Mouse (Mus musculus): ENCODE results near the gene Slc22a7. TPM values are rescaled to one million over a fixed set of nuclear protein-coding genes. Genes with fewer than 3 reads are reported as not detected.

Gene Slc22a7
- polyA plus RNA-seq, 1 experiment from 2014 or later: not detected

DNA sequence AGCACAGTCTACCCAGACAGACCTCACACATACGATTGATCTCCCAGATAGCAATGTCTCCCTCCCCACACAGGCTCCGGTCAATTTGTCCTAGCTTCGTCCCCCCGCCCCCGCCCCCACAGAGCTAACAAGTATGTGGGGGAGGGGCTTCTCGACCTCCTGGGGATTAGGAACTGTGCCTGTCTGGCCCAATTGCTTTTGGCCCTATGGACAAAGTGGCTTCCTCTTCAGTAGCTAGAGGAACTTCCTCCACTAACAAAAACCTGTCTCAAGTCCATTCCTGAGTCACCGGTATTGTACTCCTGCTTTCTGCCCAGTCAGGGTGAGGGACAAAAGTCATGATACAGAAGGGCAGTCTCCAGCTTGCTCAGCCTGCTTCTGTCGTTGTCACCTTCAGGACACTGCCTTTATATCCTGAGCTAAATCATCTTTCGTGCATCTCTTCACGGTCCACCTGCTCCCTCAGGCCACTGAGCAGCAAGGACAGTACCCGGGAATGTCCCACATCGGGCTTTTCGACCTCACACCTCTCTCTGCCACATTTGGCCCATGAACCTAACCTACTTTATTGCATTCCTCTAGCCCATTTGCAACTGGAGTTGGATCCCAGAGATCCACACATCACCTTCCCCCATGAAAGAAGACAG is 15.2 kb upstream of the Slc22a7 start:
- no peak for ATAC-seq (ENCODE audit: insufficient number of reproducible peaks, insufficient read depth, low FRiP score, low read depth)
- no peaks in the 10 kb centered on the region for H3K36me3 ChIP-seq (ENCODE audit: control insufficient read depth, insufficient read depth, low read length)
- no peak overlapping the region for H3K9ac ChIP-seq (replicated peaks; ENCODE audit: low read depth, low read length)
- no peak overlapping the region for H3K27ac ChIP-seq (ENCODE audit: low read length)
- H3K4me2 ChIP-seq (replicated peaks; ENCODE audit: low read depth, low read length): peak overlapping the region; percentile 71; the same call in 1 of the 2 replicates
- H3K4me1 ChIP-seq (ENCODE audit: control insufficient read depth, insufficient read depth, low read length): peaks cover 21% of the 10 kb centered on the region
- H3K9me3 ChIP-seq (ENCODE audit: control insufficient read depth, low read depth, low read length): no peaks in the 10 kb centered on the region
- WGBS: 9% methylated on average over 13 of the region's 13 CpGs
- peaks cover 16% of the 10 kb centered on the region; the same call in 1 of the 2 replicates for H3K27me3 ChIP-seq (ENCODE audit: control insufficient read depth, insufficient read depth, low read length)
- no peak overlapping the region for H3K4me3 ChIP-seq (ENCODE audit: low read depth, low read length)

DNA sequence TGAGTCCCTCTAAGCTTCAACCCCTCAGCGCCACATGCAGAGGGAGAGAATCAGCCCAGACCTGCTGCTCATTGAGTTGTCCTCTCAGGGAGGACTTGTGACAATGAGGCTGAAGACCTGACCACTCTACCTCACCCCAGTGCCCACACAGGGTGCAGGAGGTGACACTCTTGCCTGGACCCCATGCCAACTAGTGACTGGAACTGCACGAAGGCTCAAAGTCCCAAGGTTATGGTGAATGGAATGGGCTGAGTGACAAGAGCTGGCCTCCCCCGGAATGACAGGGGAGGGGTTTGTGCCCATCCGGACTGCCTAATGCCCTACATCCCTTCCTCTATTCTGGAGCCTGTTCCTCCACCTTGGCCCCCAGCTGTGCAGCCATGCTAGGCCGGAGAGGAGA is 14.4 kb upstream of the Slc22a7 start:
- H3K36me3 ChIP-seq (ENCODE audit: control insufficient read depth, insufficient read depth, low read length): no peaks in the 10 kb centered on the region
- ATAC-seq (ENCODE audit: insufficient number of reproducible peaks, insufficient read depth, low FRiP score, low read depth): no peak
- WGBS: 47% methylated on average over 5 of the region's 5 CpGs
- peaks cover 12% of the 10 kb centered on the region; the same call in 1 of the 2 replicates for H3K27me3 ChIP-seq (ENCODE audit: control insufficient read depth, insufficient read depth, low read length)
- H3K4me2 ChIP-seq (replicated peaks; ENCODE audit: low read depth, low read length): no peak overlapping the region
- peaks cover 21% of the 10 kb centered on the region for H3K4me1 ChIP-seq (ENCODE audit: control insufficient read depth, insufficient read depth, low read length)
- no peak overlapping the region for H3K9ac ChIP-seq (replicated peaks; ENCODE audit: low read depth, low read length)
- no peak overlapping the region for H3K27ac ChIP-seq (ENCODE audit: low read length)
- H3K4me3 ChIP-seq (ENCODE audit: low read depth, low read length): no peak overlapping the region
- H3K9me3 ChIP-seq (ENCODE audit: control insufficient read depth, low read depth, low read length): no peaks in the 10 kb centered on the region

DNA sequence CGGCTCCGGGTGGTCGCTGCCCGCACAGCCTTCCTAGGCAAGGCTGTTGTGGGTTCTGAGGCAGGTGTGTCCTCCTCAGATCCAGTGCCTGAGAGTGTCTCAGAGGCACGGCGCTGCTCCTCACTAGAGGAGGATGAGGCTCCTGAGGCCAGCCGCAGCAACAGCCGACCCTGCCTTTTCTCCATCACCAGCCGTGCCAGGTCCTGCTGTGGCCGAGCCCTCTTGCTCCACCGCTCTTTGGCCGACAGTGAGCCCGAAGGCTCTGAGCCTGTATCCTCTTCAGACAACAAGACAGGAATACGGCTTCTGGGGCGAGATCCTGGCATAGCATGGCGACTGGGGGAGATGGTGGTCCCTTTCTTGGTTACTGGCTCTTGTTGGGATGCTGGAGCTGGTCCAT is 8.0 kb upstream of the Slc22a7 start:
- ATAC-seq (ENCODE audit: insufficient number of reproducible peaks, insufficient read depth, low FRiP score, low read depth): no peak
- no peaks in the 10 kb centered on the region for H3K9me3 ChIP-seq (ENCODE audit: control insufficient read depth, low read depth, low read length)
- H3K27me3 ChIP-seq (ENCODE audit: control insufficient read depth, insufficient read depth, low read length): 0 out of 2 replicates have a peak, but pooled peaks cover 7% of the 10 kb centered on the region
- WGBS: 94% methylated on average over 16 of the region's 16 CpGs
- H3K27ac ChIP-seq (ENCODE audit: low read length): no peak overlapping the region
- H3K4me3 ChIP-seq (ENCODE audit: low read depth, low read length): no peak overlapping the region
- H3K4me1 ChIP-seq (ENCODE audit: control insufficient read depth, insufficient read depth, low read length): peaks cover 11% of the 10 kb centered on the region; the same call in 1 of the 2 replicates
- H3K36me3 ChIP-seq (ENCODE audit: control insufficient read depth, insufficient read depth, low read length): no peaks in the 10 kb centered on the region
- no peak overlapping the region for H3K4me2 ChIP-seq (replicated peaks; ENCODE audit: low read depth, low read length)
- no peak overlapping the region for H3K9ac ChIP-seq (replicated peaks; ENCODE audit: low read depth, low read length)

DNA sequence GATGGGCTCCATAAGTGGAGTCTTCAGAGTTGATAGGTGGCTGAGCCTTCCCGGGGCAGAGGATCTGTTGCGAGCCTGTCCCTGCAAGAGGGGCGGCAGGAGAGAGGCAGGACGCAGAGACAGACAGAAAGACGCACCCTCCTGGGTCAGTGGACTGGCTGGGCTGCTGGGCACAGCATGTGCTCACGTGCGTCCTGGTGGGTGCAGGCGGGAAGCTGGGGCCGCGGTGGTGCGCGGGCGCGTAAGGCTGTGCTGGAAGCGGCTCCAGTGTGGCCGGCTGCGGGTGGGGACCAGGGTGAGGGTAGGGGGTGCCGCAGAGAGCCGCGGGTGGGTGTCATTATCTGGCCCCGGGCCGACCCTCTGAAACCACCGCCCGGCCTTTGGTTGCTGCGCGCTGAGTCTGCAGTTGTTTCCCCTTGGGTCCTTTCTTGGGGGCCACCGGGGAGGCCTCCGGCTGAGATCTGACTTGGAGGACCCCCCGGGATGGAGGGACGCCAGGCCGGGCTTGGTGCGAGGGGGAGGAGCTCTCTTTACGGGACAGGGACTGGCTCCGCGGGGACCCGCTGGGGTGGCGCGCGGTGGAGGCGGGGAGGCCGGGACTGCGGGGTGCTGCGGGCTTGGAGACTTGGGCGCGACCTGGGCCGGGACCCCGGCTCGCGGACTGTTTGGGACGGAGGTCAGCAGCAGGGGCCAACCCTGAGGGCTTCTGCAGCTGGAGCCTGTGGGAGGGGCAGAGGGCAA is 6.8 kb upstream of the Slc22a7 start:
- H3K9ac ChIP-seq (replicated peaks; ENCODE audit: low read depth, low read length): peak overlapping the region; percentile 36; the same call in 1 of the 2 replicates
- H3K4me3 ChIP-seq (ENCODE audit: low read depth, low read length): peak overlapping the region; percentile 35
- H3K27ac ChIP-seq (ENCODE audit: low read length): no peak overlapping the region
- H3K9me3 ChIP-seq (ENCODE audit: control insufficient read depth, low read depth, low read length): no peaks in the 10 kb centered on the region
- H3K27me3 ChIP-seq (ENCODE audit: control insufficient read depth, insufficient read depth, low read length): 0 out of 2 replicates have a peak, but pooled peaks cover 7% of the 10 kb centered on the region
- H3K4me1 ChIP-seq (ENCODE audit: control insufficient read depth, insufficient read depth, low read length): peaks cover 11% of the 10 kb centered on the region; the same call in 1 of the 2 replicates
- peak; percentile 38; the same call in 1 of the 2 replicates for ATAC-seq (ENCODE audit: insufficient number of reproducible peaks, insufficient read depth, low FRiP score, low read depth)
- no peaks in the 10 kb centered on the region for H3K36me3 ChIP-seq (ENCODE audit: control insufficient read depth, insufficient read depth, low read length)
- 4% methylated on average over 48 of the region's 50 CpGs for WGBS
- peak overlapping the region; percentile 59 for H3K4me2 ChIP-seq (replicated peaks; ENCODE audit: low read depth, low read length)

DNA sequence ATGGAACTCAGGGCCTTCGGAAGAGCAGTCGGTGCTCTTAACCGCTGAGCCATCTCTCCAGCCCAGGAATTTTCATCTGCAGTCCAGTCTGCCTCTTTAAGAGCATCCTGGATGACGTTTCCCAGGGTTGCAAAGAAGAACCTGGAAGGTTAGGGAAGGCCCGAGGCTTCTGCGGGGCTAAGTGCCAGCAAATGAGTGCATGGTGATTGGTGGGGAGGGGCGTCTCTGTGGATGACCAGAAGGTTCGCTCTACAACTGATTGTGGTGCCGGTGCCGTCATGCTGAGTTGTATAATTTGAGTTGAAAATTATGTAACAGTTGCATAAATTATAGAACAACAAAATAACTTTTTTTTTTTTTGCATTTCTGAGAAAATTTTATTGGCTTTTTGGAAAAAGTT is 919 bp upstream of the Slc22a7 start:
- no peak overlapping the region for H3K27ac ChIP-seq (ENCODE audit: low read length)
- no peaks in the 10 kb centered on the region for H3K9me3 ChIP-seq (ENCODE audit: control insufficient read depth, low read depth, low read length)
- no peaks in the 10 kb centered on the region for H3K27me3 ChIP-seq (ENCODE audit: control insufficient read depth, insufficient read depth, low read length)
- no peak for ATAC-seq (ENCODE audit: insufficient number of reproducible peaks, insufficient read depth, low FRiP score, low read depth)
- no peaks in the 10 kb centered on the region for H3K36me3 ChIP-seq (ENCODE audit: control insufficient read depth, insufficient read depth, low read length)
- H3K4me2 ChIP-seq (replicated peaks; ENCODE audit: low read depth, low read length): no peak overlapping the region
- 93% methylated on average over 10 of the region's 10 CpGs for WGBS
- no peak overlapping the region for H3K9ac ChIP-seq (replicated peaks; ENCODE audit: low read depth, low read length)
- H3K4me1 ChIP-seq (ENCODE audit: control insufficient read depth, insufficient read depth, low read length): peaks cover under 1% of the 10 kb centered on the region
- H3K4me3 ChIP-seq (ENCODE audit: low read depth, low read length): no peak overlapping the region

DNA sequence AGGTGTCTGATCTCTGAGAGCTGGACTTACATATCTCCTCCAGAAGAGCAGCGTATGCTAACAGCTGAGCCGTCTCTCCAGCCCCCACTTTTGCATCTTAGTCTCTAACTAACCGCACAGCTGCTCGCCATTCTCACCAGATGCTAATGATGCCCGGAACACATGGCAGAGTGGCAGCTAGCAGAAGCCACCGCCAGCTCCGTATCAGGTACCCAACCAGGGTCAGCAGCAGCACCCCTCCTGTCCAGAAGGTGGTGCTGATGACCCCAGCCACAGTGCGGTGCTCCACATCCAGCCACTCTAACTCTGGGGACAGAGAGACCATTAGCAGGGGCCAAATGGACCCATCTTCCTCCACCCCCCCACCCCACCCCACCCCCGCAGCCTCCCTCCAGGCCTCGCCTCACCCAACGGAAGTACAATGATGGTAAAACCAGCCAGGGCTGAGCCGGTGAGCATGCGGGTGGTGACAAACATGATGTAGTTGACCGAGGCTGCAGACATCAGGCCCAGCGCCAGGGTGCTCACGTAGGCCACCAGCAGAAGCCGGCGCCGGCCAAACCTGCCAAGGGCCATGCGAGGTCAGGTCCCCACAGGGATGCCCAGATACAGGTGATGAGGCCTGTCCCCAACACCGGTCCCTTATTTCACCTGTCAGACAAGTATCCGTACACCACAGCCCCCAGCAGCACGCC is 1.4 kb downstream of the Slc22a7 start:
- no peaks in the 10 kb centered on the region for H3K36me3 ChIP-seq (ENCODE audit: control insufficient read depth, insufficient read depth, low read length)
- 22% methylated on average over 23 of the region's 23 CpGs for WGBS
- no peak for ATAC-seq (ENCODE audit: insufficient number of reproducible peaks, insufficient read depth, low FRiP score, low read depth)
- peaks cover 7% of the 10 kb centered on the region for H3K4me1 ChIP-seq (ENCODE audit: control insufficient read depth, insufficient read depth, low read length)
- no peak overlapping the region for H3K9ac ChIP-seq (replicated peaks; ENCODE audit: low read depth, low read length)
- no peak overlapping the region for H3K4me3 ChIP-seq (ENCODE audit: low read depth, low read length)
- H3K9me3 ChIP-seq (ENCODE audit: control insufficient read depth, low read depth, low read length): no peaks in the 10 kb centered on the region
- H3K4me2 ChIP-seq (replicated peaks; ENCODE audit: low read depth, low read length): no peak overlapping the region
- no peak overlapping the region for H3K27ac ChIP-seq (ENCODE audit: low read length)
- no peaks in the 10 kb centered on the region for H3K27me3 ChIP-seq (ENCODE audit: control insufficient read depth, insufficient read depth, low read length)

DNA sequence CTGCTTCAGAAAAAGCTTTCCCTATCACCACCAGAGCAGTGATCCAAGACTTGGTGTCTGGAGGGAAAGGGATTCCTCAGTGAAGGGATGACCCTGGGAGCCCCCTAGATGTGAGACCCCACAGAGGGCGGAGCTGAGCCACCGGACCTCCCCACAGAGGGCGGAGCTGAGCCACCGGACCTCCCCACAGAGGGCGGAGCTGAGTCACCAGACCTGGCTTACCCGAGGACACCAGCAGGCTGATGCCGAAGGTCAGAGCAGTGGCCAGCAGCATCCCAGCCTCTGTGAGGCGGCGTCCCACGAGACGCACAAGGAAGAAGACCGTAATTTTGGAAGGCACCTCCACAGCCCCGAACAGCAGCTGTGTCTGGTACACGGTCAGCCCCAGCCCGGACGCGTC is 4.6 kb downstream of the Slc22a7 start:
- no peak overlapping the region for H3K27ac ChIP-seq (ENCODE audit: low read length)
- ATAC-seq (ENCODE audit: insufficient number of reproducible peaks, insufficient read depth, low FRiP score, low read depth): no peak
- H3K4me1 ChIP-seq (ENCODE audit: control insufficient read depth, insufficient read depth, low read length): peaks cover 7% of the 10 kb centered on the region
- WGBS: 5% methylated on average over 17 of the region's 17 CpGs
- H3K36me3 ChIP-seq (ENCODE audit: control insufficient read depth, insufficient read depth, low read length): no peaks in the 10 kb centered on the region
- H3K9me3 ChIP-seq (ENCODE audit: control insufficient read depth, low read depth, low read length): no peaks in the 10 kb centered on the region
- H3K27me3 ChIP-seq (ENCODE audit: control insufficient read depth, insufficient read depth, low read length): no peaks in the 10 kb centered on the region
- no peak overlapping the region for H3K9ac ChIP-seq (replicated peaks; ENCODE audit: low read depth, low read length)
- H3K4me3 ChIP-seq (ENCODE audit: low read depth, low read length): no peak overlapping the region
- H3K4me2 ChIP-seq (replicated peaks; ENCODE audit: low read depth, low read length): peak overlapping the region; percentile 43

DNA sequence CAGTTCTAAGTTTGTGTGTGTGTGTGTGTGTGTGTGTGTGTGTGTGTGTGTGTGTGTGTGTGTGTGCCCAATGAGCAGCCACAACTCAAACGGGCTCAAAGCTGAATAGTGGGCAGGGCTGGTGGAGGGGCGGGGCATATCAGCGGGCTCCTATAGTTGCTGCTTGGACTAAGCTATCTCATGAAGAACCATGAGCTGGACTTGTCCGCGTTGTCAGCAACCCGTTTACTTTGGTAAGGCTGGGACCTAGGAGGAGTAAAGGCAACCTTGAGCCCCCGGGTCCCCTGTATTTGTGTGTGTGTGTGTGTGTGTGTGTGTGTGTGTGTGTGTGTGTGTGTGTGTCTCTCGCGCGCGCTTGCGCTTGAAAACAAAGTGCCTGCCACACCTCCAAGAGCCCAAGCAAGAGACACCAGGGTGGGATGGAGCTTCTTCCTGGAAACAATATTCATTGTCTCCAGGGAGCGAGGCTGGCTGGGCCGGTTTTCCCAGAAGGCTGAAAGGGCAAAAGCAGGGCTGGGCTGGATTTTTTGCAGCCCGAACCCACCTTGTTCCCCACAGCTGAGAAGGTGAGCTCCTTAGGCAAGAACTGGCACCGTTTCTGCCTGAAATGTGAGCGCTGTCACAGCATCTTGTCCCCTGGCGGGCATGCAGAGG is 9.4 kb downstream of the Slc22a7 start, which contains the start of gene Crip3:
TSS of gene Crip3 (plus strand) at position 166 of the 654 bp plus-strand sequence.
- peak; percentile 64; the same call in 1 of the 2 replicates for ATAC-seq (ENCODE audit: insufficient number of reproducible peaks, insufficient read depth, low FRiP score, low read depth)
- Histone ChIP-seq H3K27ac (ENCODE audit: low read length) (no peak within 1 kb of the TSS), H3K9me3 (ENCODE audit: control insufficient read depth, low read depth, low read length) (no peaks in the 10 kb centered on the region), H3K36me3 (ENCODE audit: control insufficient read depth, insufficient read depth, low read length) (no peaks in the 10 kb centered on the region), H3K4me1 (ENCODE audit: control insufficient read depth, insufficient read depth, low read length) (peaks cover 3% of the 10 kb centered on the region), H3K4me2 (replicated peaks; ENCODE audit: low read depth, low read length) (peak within 1 kb of the TSS; percentile 27), H3K4me3 (ENCODE audit: low read depth, low read length) (no peak within 1 kb of the TSS), H3K9ac (replicated peaks; ENCODE audit: low read depth, low read length) (no peak within 1 kb of the TSS), H3K27me3 (ENCODE audit: control insufficient read depth, insufficient read depth, low read length) (no peaks in the 10 kb centered on the region)
- WGBS: 19% methylated on average over 18 of the region's 18 CpGs
